Mouse (Mus musculus) kidney, adult 2 months (tissue): Measurements from ENCODE around the gene Ddhd1. TPM values are rescaled to one million over a fixed set of nuclear protein-coding genes. Genes with fewer than 3 reads are reported as not detected.

ENCODE experiments used
- DNase-seq: peaks from one replicate; pipeline ENCODE4 v3.0.0; 2021
- H3K27ac ChIP-seq: fragments of 200-500 bp; 2 replicates; pipeline ENCODE4 v1.5.1; 2012; ENCODE audit warnings: low read depth, low read length, control low read depth, inconsistent platforms; ENCODE audit not compliant: insufficient read depth
- H3K27me3 ChIP-seq: fragments of 200-500 bp; replicated peaks from 2 replicates; pipeline ENCODE4 v1.6.1; 2012; ENCODE audit warnings: mild to moderate bottlenecking, moderate library complexity, low read length, inconsistent platforms; ENCODE audit not compliant: control insufficient read depth, insufficient read depth
- H3K36me3 ChIP-seq: fragments of 200-500 bp; 2 replicates; pipeline ENCODE4 v1.6.1; 2012; ENCODE audit warnings: mild to moderate bottlenecking, moderate library complexity, low read length, inconsistent platforms; ENCODE audit not compliant: control insufficient read depth, insufficient read depth
- H3K4me1 ChIP-seq: fragments of 200-500 bp; 2 replicates; pipeline ENCODE4 v1.6.1; 2011; ENCODE audit warnings: low read length; ENCODE audit not compliant: control insufficient read depth, insufficient read depth
- H3K4me3 ChIP-seq: fragments of 200-500 bp; 2 replicates; pipeline ENCODE4 v1.5.1; 2011; ENCODE audit warnings: mild to moderate bottlenecking, low read depth, low read length, control low read depth; ENCODE audit not compliant: insufficient read depth
- CTCF ChIP-seq: fragments of 200-500 bp; conservative IDR thresholded peaks from 2 replicates; pipeline ENCODE4 v1.5.1; 2011; ENCODE audit warnings: low read depth, mild to moderate bottlenecking, control low read depth, low read length, moderate library complexity, mixed read lengths; ENCODE audit not compliant: insufficient read depth, insufficient read length
- POLR2A ChIP-seq: fragments of 200-500 bp; IDR thresholded peaks from one replicate; pipeline ENCODE4 v1.6.1; 2011; ENCODE audit warnings: low read depth, low read length, control low read depth
- WGBS: fragments of 180-500 bp; shearing (Covaris S2); methylation state at CpG from one replicate; pipeline ENCODE4 v1.1.7; 2018; 5-methylcytosine and 5-hydroxymethylcytosine counted together
- polyA plus RNA-seq: library from polyadenylated mRNA; depleted of rRNA; stranded (reverse); fragments of >200 nt; gene quantifications from 2 replicates; pipeline ENCODE4 v1.2.3, GENCODE M21; 2012

Gene Ddhd1
- polyA plus RNA-seq, 1 experiment, result 10.7 TPM

GRCm38 (mm10) chr14:45561681-45562080 lies 96.3 kb downstream of the Ddhd1 start:
- 63% methylated on average over 6 of the region's 6 CpGs for WGBS
- no peak for TF ChIP-seq CTCF
- TF ChIP-seq POLR2A, result no peak
- no peak overlapping the region for H3K27ac ChIP-seq
- no peaks in the 10 kb centered on the region for H3K36me3 ChIP-seq
- H3K4me1 ChIP-seq, result peaks cover 5% of the 10 kb centered on the region; the same call in 1 of the 2 replicates
- H3K27me3 ChIP-seq, result no peaks in the 10 kb centered on the region
- DNase-seq, result no peak
- no peak overlapping the region for H3K4me3 ChIP-seq

GRCm38 (mm10) chr14:45559018-45559417 lies 98.9 kb downstream of the Ddhd1 start:
- Histone ChIP-seq H3K27ac (no peak overlapping the region), H3K27me3 (no peaks in the 10 kb centered on the region), H3K36me3 (no peaks in the 10 kb centered on the region), H3K4me1 (no peaks in the 10 kb centered on the region), H3K4me3 (no peak overlapping the region)
- WGBS, result 97% methylated on average over 1 of the region's 1 CpGs
- no peak for DNase-seq
- TF ChIP-seq CTCF (no peak), POLR2A (no peak)

GRCm38 (mm10) chr14:45554336-45554735 lies 103.6 kb downstream of the Ddhd1 start:
- peaks cover 13% of the 10 kb centered on the region for H3K4me1 ChIP-seq
- no peak for TF ChIP-seq CTCF
- TF ChIP-seq POLR2A, result no peak
- WGBS, result 73% methylated on average over 6 of the region's 6 CpGs
- no peaks in the 10 kb centered on the region for H3K36me3 ChIP-seq
- no peak overlapping the region for H3K27ac ChIP-seq
- H3K4me3 ChIP-seq, result no peak overlapping the region
- H3K27me3 ChIP-seq, result no peaks in the 10 kb centered on the region
- no peak for DNase-seq

GRCm38 (mm10) chr14:45553854-45554253 lies 104.1 kb downstream of the Ddhd1 start:
- H3K4me1 ChIP-seq, result peaks cover 15% of the 10 kb centered on the region
- H3K36me3 ChIP-seq, result no peaks in the 10 kb centered on the region
- TF ChIP-seq CTCF (no peak), POLR2A (no peak)
- no peaks in the 10 kb centered on the region for H3K27me3 ChIP-seq
- no peak overlapping the region for H3K4me3 ChIP-seq
- 43% methylated on average over 2 of the region's 2 CpGs for whole genome bisulfite sequencing
- DNase-seq, result peak; percentile 70
- no peak overlapping the region for H3K27ac ChIP-seq

GRCm38 (mm10) chr14:45552431-45552830 lies 105.5 kb downstream of the Ddhd1 start:
- DNase-seq, result no peak
- H3K36me3 ChIP-seq, result no peaks in the 10 kb centered on the region
- H3K4me1 ChIP-seq, result peaks cover 15% of the 10 kb centered on the region
- H3K27me3 ChIP-seq, result no peaks in the 10 kb centered on the region
- no peak for TF ChIP-seq POLR2A
- TF ChIP-seq CTCF, result no peak
- WGBS, result 88% methylated on average over 4 of the region's 4 CpGs
- no peak overlapping the region for H3K4me3 ChIP-seq
- H3K27ac ChIP-seq, result no peak overlapping the region

- Histone ChIP-seq H3K27me3 (no peaks in the 10 kb centered on the region), H3K4me3 (no peak overlapping the region), H3K27ac (no peak overlapping the region), H3K36me3 (no peaks in the 10 kb centered on the region), H3K4me1 (peaks cover 15% of the 10 kb centered on the region)
- TF ChIP-seq CTCF, result peak; percentile 38
- no peak for TF ChIP-seq POLR2A
- DNase-seq, result no peak
- WGBS, result 75% methylated on average over 17 of the region's 17 CpGs
These were observed 106.7 kb downstream of the Ddhd1 start for GRCm38 (mm10) chr14:45551121-45551768.

- H3K27me3 ChIP-seq, result no peaks in the 10 kb centered on the region
- peaks cover 15% of the 10 kb centered on the region for H3K4me1 ChIP-seq
- H3K36me3 ChIP-seq, result no peaks in the 10 kb centered on the region
- DNase-seq, result peak; percentile 95
- TF ChIP-seq POLR2A (no peak), CTCF (no peak)
- H3K4me3 ChIP-seq, result no peak overlapping the region
- H3K27ac ChIP-seq, result peak overlapping the region; percentile 95
- WGBS, result 33% methylated on average over 13 of the region's 13 CpGs
These were observed 107.8 kb downstream of the Ddhd1 start for GRCm38 (mm10) chr14:45550010-45550647.
